Mouse (Mus musculus): ENCODE results near the gene Plekha8. TPM values are rescaled to one million over a fixed set of nuclear protein-coding genes. Genes with fewer than 3 reads are reported as not detected.

The Plekha8 gene
- polyA plus RNA-seq, 1 experiment: 14.4 TPM

- no peak for TF ChIP-seq CTCF (IDR thresholded peaks at IDR 0.05; ENCODE audit: control insufficient read depth, insufficient read depth, insufficient replicate concordance, low read depth, low read length)
- no peak for TF ChIP-seq POLR2A (IDR thresholded peaks at IDR 0.05; ENCODE audit: control insufficient read depth, low read depth, low read length)
- Histone ChIP-seq H3K27ac (ENCODE audit: control insufficient read depth, insufficient read depth, low read depth, low read length) (no peak overlapping the region), H3K36me3 (ENCODE audit: control insufficient read depth, insufficient read depth, low read length) (no peaks in the 10 kb centered on the region), H3K4me1 (ENCODE audit: control insufficient read depth, insufficient read depth, low read length) (no peaks in the 10 kb centered on the region; the same call in 1 of the 2 replicates), H3K27me3 (ENCODE audit: control insufficient read depth, insufficient read depth, low read length) (no peaks in the 10 kb centered on the region), H3K4me3 (ENCODE audit: control insufficient read depth, low read depth, low read length) (no peak overlapping the region)
Measured at GRCm38 (mm10) chr6:54587683-54588082, 7.2 kb upstream of the Plekha8 start.

GRCm38 (mm10) chr6:54588212-54588611, 6.7 kb upstream of the Plekha8 start:
- Histone ChIP-seq H3K27me3 (ENCODE audit: control insufficient read depth, insufficient read depth, low read length) (no peaks in the 10 kb centered on the region), H3K4me1 (ENCODE audit: control insufficient read depth, insufficient read depth, low read length) (peaks cover 5% of the 10 kb centered on the region), H3K36me3 (ENCODE audit: control insufficient read depth, insufficient read depth, low read length) (no peaks in the 10 kb centered on the region), H3K27ac (ENCODE audit: control insufficient read depth, insufficient read depth, low read depth, low read length) (no peak overlapping the region), H3K4me3 (ENCODE audit: control insufficient read depth, low read depth, low read length) (no peak overlapping the region)
- no peak for TF ChIP-seq POLR2A (IDR thresholded peaks at IDR 0.05; ENCODE audit: control insufficient read depth, low read depth, low read length)
- no peak for TF ChIP-seq CTCF (IDR thresholded peaks at IDR 0.05; ENCODE audit: control insufficient read depth, insufficient read depth, insufficient replicate concordance, low read depth, low read length)

GRCm38 (mm10) chr6:54590691-54591090, 4.2 kb upstream of the Plekha8 start:
- Histone ChIP-seq H3K27me3 (ENCODE audit: control insufficient read depth, insufficient read depth, low read length) (no peaks in the 10 kb centered on the region), H3K36me3 (ENCODE audit: control insufficient read depth, insufficient read depth, low read length) (no peaks in the 10 kb centered on the region), H3K4me1 (ENCODE audit: control insufficient read depth, insufficient read depth, low read length) (peaks cover 11% of the 10 kb centered on the region), H3K4me3 (ENCODE audit: control insufficient read depth, low read depth, low read length) (no peak overlapping the region), H3K27ac (ENCODE audit: control insufficient read depth, insufficient read depth, low read depth, low read length) (no peak overlapping the region)
- TF ChIP-seq POLR2A (IDR thresholded peaks at IDR 0.05; ENCODE audit: control insufficient read depth, low read depth, low read length) (no peak), CTCF (IDR thresholded peaks at IDR 0.05; ENCODE audit: control insufficient read depth, insufficient read depth, insufficient replicate concordance, low read depth, low read length) (no peak)

GRCm38 (mm10) chr6:54591778-54592177, 3.1 kb upstream of the Plekha8 start:
- H3K36me3 ChIP-seq (ENCODE audit: control insufficient read depth, insufficient read depth, low read length): no peaks in the 10 kb centered on the region
- H3K4me3 ChIP-seq (ENCODE audit: control insufficient read depth, low read depth, low read length): no peak overlapping the region
- TF ChIP-seq CTCF (IDR thresholded peaks at IDR 0.05; ENCODE audit: control insufficient read depth, insufficient read depth, insufficient replicate concordance, low read depth, low read length) (no peak), POLR2A (IDR thresholded peaks at IDR 0.05; ENCODE audit: control insufficient read depth, low read depth, low read length) (no peak)
- no peaks in the 10 kb centered on the region for H3K27me3 ChIP-seq (ENCODE audit: control insufficient read depth, insufficient read depth, low read length)
- H3K27ac ChIP-seq (ENCODE audit: control insufficient read depth, insufficient read depth, low read depth, low read length): peak overlapping the region; percentile 63; the same call in 1 of the 2 replicates
- H3K4me1 ChIP-seq (ENCODE audit: control insufficient read depth, insufficient read depth, low read length): peaks cover 12% of the 10 kb centered on the region

GRCm38 (mm10) chr6:54592938-54593535, 1.9 kb upstream of the Plekha8 start:
- no peak for TF ChIP-seq POLR2A (IDR thresholded peaks at IDR 0.05; ENCODE audit: control insufficient read depth, low read depth, low read length)
- no peak for TF ChIP-seq CTCF (IDR thresholded peaks at IDR 0.05; ENCODE audit: control insufficient read depth, insufficient read depth, insufficient replicate concordance, low read depth, low read length)
- no peaks in the 10 kb centered on the region for H3K36me3 ChIP-seq (ENCODE audit: control insufficient read depth, insufficient read depth, low read length)
- H3K4me1 ChIP-seq (ENCODE audit: control insufficient read depth, insufficient read depth, low read length): peaks cover 12% of the 10 kb centered on the region
- peak overlapping the region; percentile 84 for H3K27ac ChIP-seq (ENCODE audit: control insufficient read depth, insufficient read depth, low read depth, low read length)
- peak overlapping the region; percentile 83 for H3K4me3 ChIP-seq (ENCODE audit: control insufficient read depth, low read depth, low read length)
- no peaks in the 10 kb centered on the region for H3K27me3 ChIP-seq (ENCODE audit: control insufficient read depth, insufficient read depth, low read length)

GRCm38 (mm10) chr6:54593766-54594468, 994 bp upstream of the Plekha8 start:
- TF ChIP-seq POLR2A (IDR thresholded peaks at IDR 0.05; ENCODE audit: control insufficient read depth, low read depth, low read length): no peak
- TF ChIP-seq CTCF (IDR thresholded peaks at IDR 0.05; ENCODE audit: control insufficient read depth, insufficient read depth, insufficient replicate concordance, low read depth, low read length): no peak
- peaks cover 12% of the 10 kb centered on the region for H3K4me1 ChIP-seq (ENCODE audit: control insufficient read depth, insufficient read depth, low read length)
- no peaks in the 10 kb centered on the region for H3K36me3 ChIP-seq (ENCODE audit: control insufficient read depth, insufficient read depth, low read length)
- no peaks in the 10 kb centered on the region for H3K27me3 ChIP-seq (ENCODE audit: control insufficient read depth, insufficient read depth, low read length)
- H3K4me3 ChIP-seq (ENCODE audit: control insufficient read depth, low read depth, low read length): no peak overlapping the region
- H3K27ac ChIP-seq (ENCODE audit: control insufficient read depth, insufficient read depth, low read depth, low read length): no peak overlapping the region

GRCm38 (mm10) chr6:54595330-54595878, 493 bp downstream of the Plekha8 start:
- Histone ChIP-seq H3K27ac (ENCODE audit: control insufficient read depth, insufficient read depth, low read depth, low read length) (peak overlapping the region; percentile 80), H3K36me3 (ENCODE audit: control insufficient read depth, insufficient read depth, low read length) (no peaks in the 10 kb centered on the region), H3K27me3 (ENCODE audit: control insufficient read depth, insufficient read depth, low read length) (no peaks in the 10 kb centered on the region), H3K4me1 (ENCODE audit: control insufficient read depth, insufficient read depth, low read length) (peaks cover 12% of the 10 kb centered on the region), H3K4me3 (ENCODE audit: control insufficient read depth, low read depth, low read length) (peak overlapping the region; percentile 98)
- TF ChIP-seq POLR2A (IDR thresholded peaks at IDR 0.05; ENCODE audit: control insufficient read depth, low read depth, low read length) (no peak), CTCF (IDR thresholded peaks at IDR 0.05; ENCODE audit: control insufficient read depth, insufficient read depth, insufficient replicate concordance, low read depth, low read length) (no peak)
